Mouse (Mus musculus) liver, embryonic 14.5 days (tissue): ENCODE data around the gene Pax4.

Experiments
- CTCF ChIP-seq: IDR thresholded peaks from 2 replicates; pipeline ENCODE4 v1.5.1; 2016; ENCODE audit warnings: antibody characterized with exemption, low read depth, control low read depth
- EP300 ChIP-seq: IDR thresholded peaks from 2 replicates; pipeline ENCODE4 v1.6.1; 2016; ENCODE audit warnings: antibody characterized with exemption, low read depth

GRCm38 (mm10) chr6:28431538-28431855 lies 17.7 kb downstream of the Pax4 start:
- no peak for TF ChIP-seq CTCF
- TF ChIP-seq EP300 = 0 out of 2 replicates have a peak, but pooled peaks have one; percentile 19
